In genomic region chr13:74350435-74350906, GRCm38 (mm10) we compare ENCODE assay signal across 7 mouse cellular contexts. TPM values are rescaled to one million over a fixed set of nuclear protein-coding genes. Genes with fewer than 3 reads are reported as not detected.
DNase-seq lines count a peak whose midpoint lies in the region; ATAC-seq and TF ChIP-seq lines count a peak whose summit lies in the region.

No protein-coding gene starts in this region.

- no peak for DNase-seq in lung, postnatal 36 days
- DNase-seq in embryonic facial prominence, embryonic 14.5 days (ENCODE audit: low spot score) = peak; percentile 34
- DNase-seq in hindbrain, postnatal 0 days (ENCODE audit: low spot score) = peak; percentile 45
- peak; percentile 57 for DNase-seq in midbrain, embryonic 14.5 days
- no peak for DNase-seq in T-cell, adult 2 months (ENCODE audit: low spot score)
- DNase-seq in frontal cortex, postnatal 14 days (ENCODE audit: low spot score in 2 of 2) = no peak

- H3K9ac ChIP-seq in lung, embryonic 16.5 days (ENCODE audit: low read length) = peak overlapping the region; percentile 97
- peak overlapping the region; percentile 79 for H3K9ac ChIP-seq in embryonic facial prominence, embryonic 14.5 days (ENCODE audit: low read depth, low read length)
- peak overlapping the region; percentile 77 for H3K9ac ChIP-seq in hindbrain, postnatal 0 days (replicated peaks; ENCODE audit: low read length)
- H3K9ac ChIP-seq in midbrain, embryonic 14.5 days (replicated peaks; ENCODE audit: low read length) = peak overlapping the region; percentile 82

- no peak for TF ChIP-seq CTCF in hindbrain, postnatal 0 days (IDR thresholded peaks at IDR 0.05; ENCODE audit: low read depth)

- peak overlapping the region; percentile 91 for H3K4me3 ChIP-seq in lung, embryonic 16.5 days (ENCODE audit: low read length)
- H3K4me3 ChIP-seq in embryonic facial prominence, embryonic 14.5 days (ENCODE audit: low read depth, low read length) = peak overlapping the region; percentile 60
- H3K4me3 ChIP-seq in hindbrain, postnatal 0 days (ENCODE audit: low read length) = peak overlapping the region; percentile 65
- peak overlapping the region; percentile 81 for H3K4me3 ChIP-seq in midbrain, embryonic 14.5 days (replicated peaks; ENCODE audit: low read depth, low read length)

- H3K4me2 ChIP-seq in lung, embryonic 16.5 days (ENCODE audit: low read depth, low read length) = peak overlapping the region; percentile 58
- H3K4me2 ChIP-seq in embryonic facial prominence, embryonic 14.5 days (ENCODE audit: low read depth, low read length) = peak overlapping the region; percentile 57
- peak overlapping the region; percentile 78 for H3K4me2 ChIP-seq in hindbrain, postnatal 0 days (ENCODE audit: low read depth, low read length)
- H3K4me2 ChIP-seq in midbrain, embryonic 14.5 days (ENCODE audit: low read length) = peak overlapping the region; percentile 74

- H3K4me1 ChIP-seq in lung, embryonic 16.5 days (replicated peaks; ENCODE audit: control insufficient read depth, insufficient read depth, low read length) = peaks cover 16% of the 10 kb centered on the region
- H3K4me1 ChIP-seq in embryonic facial prominence, embryonic 14.5 days (ENCODE audit: control insufficient read depth, insufficient read depth, low read length) = peaks cover 14% of the 10 kb centered on the region
- H3K4me1 ChIP-seq in hindbrain, postnatal 0 days (ENCODE audit: insufficient read depth, low read length) = peaks cover 4% of the 10 kb centered on the region; the same call in 1 of the 2 replicates
- H3K4me1 ChIP-seq in midbrain, embryonic 14.5 days (ENCODE audit: control insufficient read depth, insufficient read depth, low read length) = peaks cover 14% of the 10 kb centered on the region

- under 1% methylated on average over 15 of the region's 15 CpGs for WGBS in lung, embryonic 16.5 days
- WGBS in embryonic facial prominence, embryonic 14.5 days = under 1% methylated on average over 14 of the region's 15 CpGs
- 3% methylated on average over 15 of the region's 15 CpGs for WGBS in hindbrain, postnatal 0 days
- WGBS in midbrain, embryonic 14.5 days = 2% methylated on average over 15 of the region's 15 CpGs

- H3K36me3 ChIP-seq in lung, embryonic 16.5 days (ENCODE audit: control insufficient read depth, insufficient read depth, low read length) = peaks cover 3% of the 10 kb centered on the region; the same call in 1 of the 2 replicates
- H3K36me3 ChIP-seq in embryonic facial prominence, embryonic 14.5 days (ENCODE audit: control insufficient read depth, insufficient read depth, low read length) = peaks cover 22% of the 10 kb centered on the region
- no peaks in the 10 kb centered on the region; the same call in 1 of the 2 replicates for H3K36me3 ChIP-seq in hindbrain, postnatal 0 days (ENCODE audit: insufficient read depth, low read length)
- peaks cover 20% of the 10 kb centered on the region for H3K36me3 ChIP-seq in midbrain, embryonic 14.5 days (ENCODE audit: control insufficient read depth, insufficient read depth, low read length)

- H3K9me3 ChIP-seq in lung, embryonic 16.5 days (ENCODE audit: control insufficient read depth, low read length) = no peaks in the 10 kb centered on the region
- H3K9me3 ChIP-seq in embryonic facial prominence, embryonic 14.5 days (ENCODE audit: control insufficient read depth, low read length) = no peaks in the 10 kb centered on the region
- no peaks in the 10 kb centered on the region for H3K9me3 ChIP-seq in hindbrain, postnatal 0 days (ENCODE audit: low read length)
- H3K9me3 ChIP-seq in midbrain, embryonic 14.5 days (ENCODE audit: control insufficient read depth, low read length) = no peaks in the 10 kb centered on the region

- ATAC-seq in lung, embryonic 16.5 days (ENCODE audit: low read depth) = peak; percentile 40; the same call in 1 of the 2 replicates
- ATAC-seq in embryonic facial prominence, embryonic 14.5 days (ENCODE audit: low read depth) = peak; percentile 47
- no peak for ATAC-seq in hindbrain, postnatal 0 days
- peak; percentile 35 for ATAC-seq in midbrain, embryonic 14.5 days (ENCODE audit: low FRiP score, low TSS enrichment)

- H3K27me3 ChIP-seq in lung, embryonic 16.5 days (ENCODE audit: control insufficient read depth, insufficient read depth, low read depth, low read length) = no peaks in the 10 kb centered on the region
- no peaks in the 10 kb centered on the region for H3K27me3 ChIP-seq in embryonic facial prominence, embryonic 14.5 days (replicated peaks; ENCODE audit: control insufficient read depth, insufficient read depth, low read length)
- H3K27me3 ChIP-seq in hindbrain, postnatal 0 days (ENCODE audit: insufficient read depth, low read length) = no peaks in the 10 kb centered on the region
- no peaks in the 10 kb centered on the region for H3K27me3 ChIP-seq in midbrain, embryonic 14.5 days (ENCODE audit: control insufficient read depth, insufficient read depth, low read length)

- H3K27ac ChIP-seq in lung, embryonic 16.5 days (ENCODE audit: low read length) = peak overlapping the region; percentile 73
- H3K27ac ChIP-seq in embryonic facial prominence, embryonic 14.5 days (replicated peaks; ENCODE audit: low read depth, low read length) = peak overlapping the region; percentile 54; the same call in 1 of the 2 replicates
- H3K27ac ChIP-seq in hindbrain, postnatal 0 days = peak overlapping the region; percentile 81; the same call in 1 of the 2 replicates
- H3K27ac ChIP-seq in midbrain, embryonic 14.5 days (replicated peaks; ENCODE audit: low read depth, low read length) = peak overlapping the region; percentile 79

RNA-seq across cellular contexts. Expression of gene Ccdc127, which starts 0.4 kb away (rescaled TPM):
- polyA plus RNA-seq in lung, embryonic 16.5 days (2015; fragmentation: Nextera tagmentation; extraction: Ambion mirVana) = 44.7 and 56.1 TPM in 2 replicates
- 51.0 and 51.7 TPM in 2 replicates for polyA plus RNA-seq in embryonic facial prominence, embryonic 14.5 days (2014; fragmentation: Nextera tagmentation; extraction: Ambion mirVana)
- total RNA-seq in hindbrain, postnatal 0 days (2014; rRNA removed) = 15.2 and 15.6 TPM in 2 replicates
- 41.0 and 47.3 TPM in 2 replicates for polyA plus RNA-seq in hindbrain, postnatal 0 days (2015; fragmentation: Nextera tagmentation; extraction: Ambion mirVana)
- 41.7 and 46.2 TPM in 2 replicates for polyA plus RNA-seq in midbrain, embryonic 14.5 days (2014; fragmentation: Nextera tagmentation; extraction: Ambion mirVana)

RNA-seq across cellular contexts. Expression of gene Sdha, which starts 0.4 kb away (rescaled TPM):
- 254 and 283 TPM in 2 replicates for polyA plus RNA-seq in lung, embryonic 16.5 days (2015; fragmentation: Nextera tagmentation; extraction: Ambion mirVana)
- 207 TPM in 2 replicates for polyA plus RNA-seq in embryonic facial prominence, embryonic 14.5 days (2014; fragmentation: Nextera tagmentation; extraction: Ambion mirVana)
- total RNA-seq in hindbrain, postnatal 0 days (2014; rRNA removed) = 84.2 and 91.5 TPM in 2 replicates
- 219 and 228 TPM in 2 replicates for polyA plus RNA-seq in hindbrain, postnatal 0 days (2015; fragmentation: Nextera tagmentation; extraction: Ambion mirVana)
- polyA plus RNA-seq in midbrain, embryonic 14.5 days (2014; fragmentation: Nextera tagmentation; extraction: Ambion mirVana) = 153 and 196 TPM in 2 replicates

RNA-seq across cellular contexts. Expression of gene Lrrc14b, which starts 13.3 kb away (rescaled TPM):
- not detected in 2 replicates for polyA plus RNA-seq in lung, embryonic 16.5 days (2015; fragmentation: Nextera tagmentation; extraction: Ambion mirVana)
- 0.10 TPM in 1 of 2 replicates, not detected in the other for polyA plus RNA-seq in embryonic facial prominence, embryonic 14.5 days (2014; fragmentation: Nextera tagmentation; extraction: Ambion mirVana)
- total RNA-seq in hindbrain, postnatal 0 days (2014; rRNA removed) = 0.10 and 0.18 TPM in 2 replicates
- polyA plus RNA-seq in hindbrain, postnatal 0 days (2015; fragmentation: Nextera tagmentation; extraction: Ambion mirVana) = not detected in 2 replicates
- polyA plus RNA-seq in midbrain, embryonic 14.5 days (2014; fragmentation: Nextera tagmentation; extraction: Ambion mirVana) = not detected in 2 replicates

RNA-seq across cellular contexts. Expression of gene Pdcd6, which starts 33.1 kb away (rescaled TPM):
- polyA plus RNA-seq in lung, embryonic 16.5 days (2015; fragmentation: Nextera tagmentation; extraction: Ambion mirVana) = 123 and 134 TPM in 2 replicates
- polyA plus RNA-seq in embryonic facial prominence, embryonic 14.5 days (2014; fragmentation: Nextera tagmentation; extraction: Ambion mirVana) = 150 TPM in 2 replicates
- 96.1 and 129 TPM in 2 replicates for total RNA-seq in hindbrain, postnatal 0 days (2014; rRNA removed)
- polyA plus RNA-seq in hindbrain, postnatal 0 days (2015; fragmentation: Nextera tagmentation; extraction: Ambion mirVana) = 141 and 147 TPM in 2 replicates
- polyA plus RNA-seq in midbrain, embryonic 14.5 days (2014; fragmentation: Nextera tagmentation; extraction: Ambion mirVana) = 126 and 131 TPM in 2 replicates

RNA-seq across cellular contexts. Expression of gene Zfp72, which starts 40.2 kb away (rescaled TPM):
- 6.9 and 7.0 TPM in 2 replicates for polyA plus RNA-seq in lung, embryonic 16.5 days (2015; fragmentation: Nextera tagmentation; extraction: Ambion mirVana)
- 5.8 and 6.8 TPM in 2 replicates for polyA plus RNA-seq in embryonic facial prominence, embryonic 14.5 days (2014; fragmentation: Nextera tagmentation; extraction: Ambion mirVana)
- total RNA-seq in hindbrain, postnatal 0 days (2014; rRNA removed) = 2.1 and 4.6 TPM in 2 replicates
- polyA plus RNA-seq in hindbrain, postnatal 0 days (2015; fragmentation: Nextera tagmentation; extraction: Ambion mirVana) = 3.9 and 4.6 TPM in 2 replicates
- 7.3 and 9.3 TPM in 2 replicates for polyA plus RNA-seq in midbrain, embryonic 14.5 days (2014; fragmentation: Nextera tagmentation; extraction: Ambion mirVana)

Comparison
In these comparisons a context has a peak if more than half of its experiments do, and no peak if none do; other contexts are left out.
1. DNase-seq: peak in embryonic facial prominence, embryonic 14.5 days (single experiment), hindbrain, postnatal 0 days (single experiment) and midbrain, embryonic 14.5 days (single experiment); none in lung, postnatal 36 days (single experiment), T-cell, adult 2 months (single experiment) and frontal cortex, postnatal 14 days (0 of 2).
2. Peak in every context shown above with its lines, with median percentiles within 50 percentile points of each other: H3K27ac ChIP-seq, H3K4me2 ChIP-seq, H3K4me3 ChIP-seq and H3K9ac ChIP-seq.